ENCODE assay signal across 14 mouse cellular contexts in the genomic region with DNA sequence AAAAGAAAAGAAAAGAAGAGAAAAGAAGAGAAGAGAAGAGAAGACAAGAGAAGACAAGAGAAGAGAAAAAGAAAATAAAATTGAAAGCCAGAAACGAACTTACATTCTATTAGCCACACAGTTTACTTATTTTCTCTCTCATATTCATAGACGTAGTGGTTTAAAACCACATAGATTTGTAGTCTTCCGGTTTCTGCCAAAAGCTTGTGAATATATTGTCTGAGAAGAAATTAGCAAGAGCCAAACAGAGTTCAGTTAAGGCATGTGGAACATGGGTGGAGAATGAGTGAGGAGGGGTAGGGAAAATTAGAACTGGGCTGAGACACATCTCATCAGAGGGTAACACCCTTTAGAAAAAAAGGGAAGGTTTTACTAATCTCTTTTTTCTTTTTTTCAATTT.
"Had no signal": no experiment of that assay in that cellular context is flagged by ENCODE, and none has a peak within 500 bp of the region (broad histone marks: within the 10 kb centered on the region; RNA-seq: fewer than 3 reads in every experiment).

No protein-coding gene starts in this region.

- H3K4me1 ChIP-seq: liver, embryonic 13.5 days; stomach, embryonic 15.5 days had no signal

- H3K36me3 ChIP-seq: liver, embryonic 13.5 days; stomach, embryonic 15.5 days had no signal

- H3K4me2 ChIP-seq: liver, embryonic 13.5 days; lung, embryonic 14.5 days; midbrain, embryonic 11.5 days; stomach, embryonic 15.5 days had no signal

- H3K4me3 ChIP-seq: layer of hippocampus, adult 2 months; liver, embryonic 13.5 days; stomach, embryonic 15.5 days had no signal

- ATAC-seq: lung, postnatal 0 days had no signal

- H3K9me3 ChIP-seq: liver, embryonic 13.5 days; stomach, embryonic 15.5 days had no signal

- H3K27me3 ChIP-seq: liver, embryonic 13.5 days; stomach, embryonic 15.5 days had no signal

- DNase-seq: kidney, adult 2 months; kidney, postnatal 25 days; layer of hippocampus, adult 9-11 months; liver, embryonic 13.5 days; lung, embryonic 14.5 days; midbrain, embryonic 14.5 days; right cerebral cortex, postnatal 14 days; right cerebral cortex, postnatal 4 days; thymus, postnatal 25 days had no signal

- H3K27ac ChIP-seq: kidney, postnatal 0 days; layer of hippocampus, adult 2 months; liver, embryonic 13.5 days; stomach, embryonic 15.5 days had no signal

- H3K9ac ChIP-seq: liver, embryonic 13.5 days; lung, embryonic 14.5 days; stomach, embryonic 15.5 days had no signal
